Mouse (Mus musculus) neural tube, embryonic 14.5 days (tissue): ENCODE results near the gene A930017K11Rik. TPM values are rescaled to one million over a fixed set of nuclear protein-coding genes. Genes with fewer than 3 reads are reported as not detected.

Source experiments
- ATAC-seq: fragments of 200-750 bp; cut with Nextera tagmentation; 2 replicates; pipeline ENCODE4 v1.8.0; 2017; ENCODE audit warnings: low read depth, mild to moderate bottlenecking, moderate TSS enrichment, moderate library complexity
- H3K27ac ChIP-seq: fragments of 300-500 bp; sonication (generic); 2 replicates; pipeline ENCODE4 v1.5.1; 2014; ENCODE audit warnings: low read depth, mild to moderate bottlenecking, control low read depth, low read length, moderate library complexity, mixed read lengths
- H3K27me3 ChIP-seq: fragments of 300-500 bp; sonication (generic); 2 replicates; pipeline ENCODE4 v1.6.1; 2014; ENCODE audit warnings: low read length; ENCODE audit not compliant: control insufficient read depth, insufficient read depth
- H3K36me3 ChIP-seq: fragments of 300-500 bp; sonication (generic); 2 replicates; pipeline ENCODE4 v1.6.1; 2014; ENCODE audit warnings: low read length, mixed read lengths; ENCODE audit not compliant: control insufficient read depth, insufficient read depth
- H3K4me1 ChIP-seq: fragments of 300-500 bp; sonication (generic); 2 replicates; pipeline ENCODE4 v1.6.1; 2014; ENCODE audit warnings: low read length; ENCODE audit not compliant: control insufficient read depth, insufficient read depth
- H3K4me2 ChIP-seq: fragments of 300-500 bp; sonication (generic); 2 replicates; pipeline ENCODE4 v1.6.1; 2014; ENCODE audit warnings: mild to moderate bottlenecking, low read depth, low read length, control low read depth
- H3K4me3 ChIP-seq: fragments of 300-500 bp; sonication (generic); 2 replicates; pipeline ENCODE4 v1.5.1; 2014; ENCODE audit warnings: low read depth, low read length, control low read depth, mixed read lengths
- H3K9ac ChIP-seq: fragments of 300-500 bp; sonication (generic); replicated peaks from 2 replicates; pipeline ENCODE4 v1.6.1; 2014; ENCODE audit warnings: low read depth, mild to moderate bottlenecking, control low read depth, low read length, mixed read lengths
- H3K9me3 ChIP-seq: fragments of 300-500 bp; sonication (generic); 2 replicates; pipeline ENCODE4 v1.6.1; 2016; ENCODE audit warnings: low read length; ENCODE audit not compliant: control insufficient read depth
- WGBS: fragments of 180-500 bp; shearing (Covaris S2); extraction: QIAGEN DNeasy Blood & Tissue Kit; methylation state at CpG from one replicate; pipeline ENCODE4 v1.1.7; 2014; 5-methylcytosine and 5-hydroxymethylcytosine counted together
- polyA plus RNA-seq: library from polyadenylated mRNA; unstranded; fragments of >200 nt; fragmentation: Nextera tagmentation; extraction: Ambion mirVana; gene quantifications from 2 replicates; pipeline ENCODE4 v1.2.1, GENCODE M21; 2014

The A930017K11Rik gene
- polyA plus RNA-seq, 1 experiment from 2014 or later: 0.08 TPM

DNA sequence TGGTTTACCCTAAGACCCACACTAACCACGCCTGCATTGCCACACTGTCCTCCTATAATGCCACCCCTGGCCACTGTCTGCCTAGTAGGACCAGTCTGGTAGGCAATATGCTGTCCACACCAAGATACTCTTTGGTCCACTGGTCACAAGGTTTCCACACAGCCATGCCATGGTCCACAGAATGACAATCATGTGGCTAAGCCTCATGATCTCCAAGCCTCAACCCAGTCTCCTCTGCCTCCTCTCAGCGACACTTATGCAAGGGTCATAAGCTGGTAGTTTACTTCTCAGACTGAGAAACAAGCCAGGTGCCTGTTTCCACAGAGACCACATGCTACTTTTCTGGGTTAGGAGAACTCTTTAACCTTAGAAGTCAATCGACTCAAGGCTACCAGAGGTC is 30.5 kb upstream of the A930017K11Rik start:
- no peak overlapping the region for H3K27ac ChIP-seq
- 92% methylated on average over 3 of the region's 3 CpGs for WGBS
- H3K4me1 ChIP-seq: peaks cover 11% of the 10 kb centered on the region
- H3K27me3 ChIP-seq: no peaks in the 10 kb centered on the region
- no peak for ATAC-seq
- no peaks in the 10 kb centered on the region for H3K9me3 ChIP-seq
- no peak overlapping the region for H3K4me2 ChIP-seq
- no peak overlapping the region for H3K9ac ChIP-seq
- H3K4me3 ChIP-seq: no peak overlapping the region
- no peaks in the 10 kb centered on the region for H3K36me3 ChIP-seq

- Histone ChIP-seq H3K4me3 (no peak overlapping the region), H3K27ac (no peak overlapping the region), H3K9me3 (no peaks in the 10 kb centered on the region), H3K4me2 (no peak overlapping the region), H3K9ac (no peak overlapping the region), H3K36me3 (no peaks in the 10 kb centered on the region), H3K4me1 (peaks cover 11% of the 10 kb centered on the region), H3K27me3 (no peaks in the 10 kb centered on the region)
- ATAC-seq: no peak
- WGBS: 93% methylated on average over 5 of the region's 5 CpGs
Observed at GRCm38 (mm10) chr17:25980854-25981253, 28.5 kb upstream of the A930017K11Rik start.

DNA sequence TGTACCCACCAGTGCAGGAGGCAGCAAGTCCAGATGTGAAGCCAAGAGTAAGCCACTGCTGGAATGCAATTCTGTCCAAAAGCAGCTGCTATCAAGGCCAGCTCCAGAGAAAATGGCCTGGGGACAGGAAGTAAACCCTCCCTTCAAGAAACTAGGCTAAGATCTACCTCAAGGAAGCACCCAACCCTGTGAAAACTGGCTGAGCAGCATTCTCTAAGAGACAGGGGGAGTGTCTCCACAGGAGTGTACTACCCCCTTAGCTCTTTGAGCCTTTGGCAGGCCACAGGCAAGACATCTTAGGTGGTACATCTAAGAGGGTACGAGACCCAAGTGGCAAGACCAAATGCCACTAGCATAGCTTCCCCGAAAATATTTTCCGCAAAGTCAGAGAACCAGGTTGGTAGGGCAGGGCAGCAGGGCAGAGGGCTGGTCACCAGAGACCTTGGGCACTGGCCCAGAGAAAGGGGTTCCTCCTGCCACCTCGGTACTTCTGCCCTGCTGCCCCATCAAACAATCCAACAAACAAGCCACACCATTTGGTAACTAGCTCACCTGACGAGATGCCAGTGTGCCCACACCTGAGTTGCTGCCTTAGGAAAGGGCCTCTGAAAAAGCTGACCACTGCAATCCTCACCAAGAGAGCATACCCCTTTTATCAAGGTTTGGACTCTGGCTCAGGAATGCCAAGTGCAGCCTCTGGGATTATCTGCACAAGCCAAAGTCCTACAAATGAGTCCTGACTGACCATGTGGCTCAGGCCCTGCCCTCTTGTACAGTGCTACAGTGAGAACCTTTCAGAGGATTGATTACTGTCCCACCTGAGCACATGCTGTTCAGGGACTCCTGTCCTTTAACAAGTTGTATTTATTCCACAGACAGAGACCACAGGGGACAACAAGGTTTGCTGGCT is 27.7 kb upstream of the A930017K11Rik start:
- WGBS: 95% methylated on average over 5 of the region's 5 CpGs
- no peaks in the 10 kb centered on the region for H3K27me3 ChIP-seq
- no peak for ATAC-seq

DNA sequence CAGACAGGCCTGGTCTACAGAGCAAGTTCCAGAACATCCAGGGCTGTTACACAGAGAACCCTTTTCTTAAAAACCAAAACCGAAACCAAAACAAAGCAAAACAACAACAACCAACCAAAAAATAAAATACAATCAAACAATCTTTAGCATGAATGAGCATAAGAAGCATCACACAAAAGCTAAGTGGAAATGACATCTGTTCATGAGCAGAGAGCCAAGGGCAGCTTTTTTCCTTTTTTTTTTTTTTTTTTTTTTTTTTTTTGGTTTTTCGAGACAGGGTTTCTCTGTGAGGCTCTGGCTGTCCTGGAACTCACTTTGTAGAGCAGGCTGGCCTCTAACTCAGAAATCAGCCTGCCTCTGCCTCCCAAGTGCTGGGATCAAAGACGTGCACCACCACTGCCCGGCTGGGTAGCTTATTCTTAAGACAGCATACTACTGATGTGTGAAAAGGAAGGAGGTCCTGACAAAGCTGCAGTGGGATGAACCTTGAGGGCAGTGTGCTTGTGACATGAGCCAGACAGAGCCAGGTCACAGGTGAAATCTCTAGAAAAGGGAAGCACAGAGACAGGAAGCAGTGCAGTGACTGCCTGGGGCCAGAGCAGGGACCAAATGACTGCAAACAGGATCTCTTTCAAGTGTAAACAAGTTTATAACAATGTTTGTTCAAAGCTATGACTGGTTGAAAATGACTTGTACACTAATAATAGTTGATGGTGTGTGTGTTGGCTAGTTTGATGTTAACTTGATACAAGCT is 18.8 kb upstream of the A930017K11Rik start:
- Histone ChIP-seq H3K9me3 (no peaks in the 10 kb centered on the region), H3K4me2 (no peak overlapping the region), H3K4me3 (no peak overlapping the region), H3K36me3 (no peaks in the 10 kb centered on the region), H3K27ac (no peak overlapping the region), H3K27me3 (no peaks in the 10 kb centered on the region), H3K9ac (no peak overlapping the region), H3K4me1 (no peaks in the 10 kb centered on the region)
- ATAC-seq: no peak
- WGBS: 91% methylated on average over 4 of the region's 4 CpGs

More for the DNA sequence above, 27.7 kb upstream of the A930017K11Rik start:
- no peaks in the 10 kb centered on the region for H3K9me3 ChIP-seq
- peaks cover 11% of the 10 kb centered on the region for H3K4me1 ChIP-seq
- H3K9ac ChIP-seq: no peak overlapping the region
- H3K4me2 ChIP-seq: no peak overlapping the region
- no peaks in the 10 kb centered on the region for H3K36me3 ChIP-seq
- no peak overlapping the region for H3K4me3 ChIP-seq
- no peak overlapping the region for H3K27ac ChIP-seq

- H3K27ac ChIP-seq: no peak overlapping the region
- no peaks in the 10 kb centered on the region for H3K9me3 ChIP-seq
- no peak overlapping the region for H3K4me3 ChIP-seq
- 89% methylated on average over 9 of the region's 9 CpGs for WGBS
- H3K9ac ChIP-seq: no peak overlapping the region
- no peaks in the 10 kb centered on the region for H3K4me1 ChIP-seq
- H3K36me3 ChIP-seq: no peaks in the 10 kb centered on the region
- no peaks in the 10 kb centered on the region for H3K27me3 ChIP-seq
- H3K4me2 ChIP-seq: no peak overlapping the region
- ATAC-seq: no peak
Observed at GRCm38 (mm10) chr17:25970448-25970847, 18.1 kb upstream of the A930017K11Rik start.

- Histone ChIP-seq H3K27ac (no peak overlapping the region), H3K9me3 (no peaks in the 10 kb centered on the region), H3K36me3 (peaks cover 2% of the 10 kb centered on the region; the same call in 1 of the 2 replicates)
Observed at GRCm38 (mm10) chr17:25968176-25968575, 15.8 kb upstream of the A930017K11Rik start.

GRCm38 (mm10) chr17:25967652-25968051 is 15.3 kb upstream of the A930017K11Rik start:
- Histone ChIP-seq H3K27ac (no peak overlapping the region), H3K36me3 (peaks cover 2% of the 10 kb centered on the region; the same call in 1 of the 2 replicates), H3K4me3 (no peak overlapping the region), H3K4me1 (no peaks in the 10 kb centered on the region), H3K9ac (no peak overlapping the region), H3K4me2 (no peak overlapping the region), H3K27me3 (no peaks in the 10 kb centered on the region), H3K9me3 (no peaks in the 10 kb centered on the region)
- 43% methylated on average over 3 of the region's 3 CpGs for WGBS
- ATAC-seq: no peak

More at GRCm38 (mm10) chr17:25968176-25968575, 15.8 kb upstream of the A930017K11Rik start:
- Histone ChIP-seq H3K27me3 (no peaks in the 10 kb centered on the region), H3K9ac (no peak overlapping the region), H3K4me1 (no peaks in the 10 kb centered on the region), H3K4me2 (no peak overlapping the region), H3K4me3 (no peak overlapping the region)
- no peak for ATAC-seq
- 84% methylated on average over 1 of the region's 1 CpGs for WGBS

DNA sequence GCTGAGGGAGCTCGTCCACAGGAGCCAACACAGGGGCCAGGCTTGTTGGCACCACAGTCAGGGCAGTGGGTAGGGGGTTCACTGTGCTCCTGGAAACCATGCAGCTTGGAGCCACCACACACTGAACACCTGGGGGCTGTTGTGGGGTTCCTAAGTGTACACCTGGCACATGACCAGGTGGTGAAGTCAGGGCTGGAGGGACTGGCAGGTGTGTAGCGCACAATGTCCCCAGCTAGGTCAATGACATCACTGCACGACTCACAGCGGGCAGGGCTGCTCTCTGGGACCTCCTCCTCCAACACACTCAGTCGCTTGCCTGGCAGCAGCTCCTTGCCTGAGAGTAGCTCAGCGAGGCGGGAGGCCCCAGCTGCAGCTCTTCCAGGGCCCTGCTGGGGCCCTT is 11.9 kb upstream of the A930017K11Rik start:
- peaks cover 8% of the 10 kb centered on the region for H3K36me3 ChIP-seq
- WGBS: 88% methylated on average over 7 of the region's 7 CpGs
- no peaks in the 10 kb centered on the region for H3K4me1 ChIP-seq
- no peak overlapping the region for H3K4me2 ChIP-seq
- no peaks in the 10 kb centered on the region for H3K27me3 ChIP-seq
- no peak overlapping the region for H3K9ac ChIP-seq
- no peak for ATAC-seq
- H3K4me3 ChIP-seq: no peak overlapping the region
- no peak overlapping the region for H3K27ac ChIP-seq
- no peaks in the 10 kb centered on the region for H3K9me3 ChIP-seq

- Histone ChIP-seq H3K27me3 (no peaks in the 10 kb centered on the region), H3K36me3 (peaks cover 16% of the 10 kb centered on the region), H3K9ac (no peak overlapping the region), H3K9me3 (no peaks in the 10 kb centered on the region), H3K4me3 (no peak overlapping the region), H3K4me2 (no peak overlapping the region), H3K4me1 (no peaks in the 10 kb centered on the region), H3K27ac (no peak overlapping the region)
- no peak for ATAC-seq
- 96% methylated on average over 7 of the region's 7 CpGs for WGBS
Observed at GRCm38 (mm10) chr17:25962413-25962905, 10.1 kb upstream of the A930017K11Rik start.
